Mouse (Mus musculus) hindbrain, embryonic 16.5 days (tissue): ENCODE results near the gene Arhgap10. TPM values are rescaled to one million over a fixed set of nuclear protein-coding genes. Genes with fewer than 3 reads are reported as not detected.
A peak's percentile ranks its signal among the peaks of the same experiment; 100 is the strongest.

Experiments used
- ATAC-seq: fragments of 200-750 bp; cut with Nextera tagmentation; 2 replicates; pipeline ENCODE4 v1.8.0; 2017; ENCODE audit warnings: moderate TSS enrichment, moderate library complexity
- H3K27ac ChIP-seq: fragments of 300-500 bp; sonication (generic); 2 replicates; pipeline ENCODE4 v1.5.1; 2014; ENCODE audit warnings: low read depth, mild to moderate bottlenecking, control low read depth, low read length, moderate library complexity
- H3K27me3 ChIP-seq: fragments of 300-500 bp; sonication (generic); replicated peaks from 2 replicates; pipeline ENCODE4 v1.6.1; 2014; ENCODE audit warnings: low read length; ENCODE audit not compliant: control insufficient read depth, insufficient read depth
- H3K36me3 ChIP-seq: fragments of 300-500 bp; sonication (generic); 2 replicates; pipeline ENCODE4 v1.6.1; 2014; ENCODE audit warnings: mild to moderate bottlenecking, low read length, moderate library complexity, mixed read lengths; ENCODE audit not compliant: control insufficient read depth, insufficient read depth
- H3K4me1 ChIP-seq: fragments of 300-500 bp; sonication (generic); 2 replicates; pipeline ENCODE4 v1.6.1; 2014; ENCODE audit warnings: low read depth, low read length; ENCODE audit not compliant: control insufficient read depth, insufficient read depth
- H3K4me2 ChIP-seq: fragments of 300-500 bp; sonication (generic); 2 replicates; pipeline ENCODE4 v1.6.1; 2014; ENCODE audit warnings: mild to moderate bottlenecking, low read length, control low read depth, moderate library complexity
- H3K4me3 ChIP-seq: fragments of 300-500 bp; sonication (generic); 2 replicates; pipeline ENCODE4 v1.5.1; 2014; ENCODE audit warnings: mild to moderate bottlenecking, low read length, control low read depth, moderate library complexity
- H3K9ac ChIP-seq: fragments of 300-500 bp; sonication (generic); 2 replicates; pipeline ENCODE4 v1.6.1; 2014; ENCODE audit warnings: low read depth, mild to moderate bottlenecking, control low read depth, low read length, moderate library complexity
- H3K9me3 ChIP-seq: fragments of 300-500 bp; sonication (generic); 2 replicates; pipeline ENCODE4 v1.6.1; 2014; ENCODE audit warnings: mild to moderate bottlenecking, low read length, moderate library complexity; ENCODE audit not compliant: control insufficient read depth
- WGBS: fragments of 180-500 bp; shearing (Covaris S2); extraction: QIAGEN DNeasy Blood & Tissue Kit; methylation state at CpG from one replicate; pipeline ENCODE4 v1.1.7; 2014; 5-methylcytosine and 5-hydroxymethylcytosine counted together
- polyA plus RNA-seq: library from polyadenylated mRNA; unstranded; fragments of >200 nt; fragmentation: Nextera tagmentation; extraction: Ambion mirVana; gene quantifications from 2 replicates; pipeline ENCODE4 v1.2.1, GENCODE M21; 2015

Arhgap10 gene
- polyA plus RNA-seq, 1 experiment from 2014 or later: 5.0 TPM

DNA sequence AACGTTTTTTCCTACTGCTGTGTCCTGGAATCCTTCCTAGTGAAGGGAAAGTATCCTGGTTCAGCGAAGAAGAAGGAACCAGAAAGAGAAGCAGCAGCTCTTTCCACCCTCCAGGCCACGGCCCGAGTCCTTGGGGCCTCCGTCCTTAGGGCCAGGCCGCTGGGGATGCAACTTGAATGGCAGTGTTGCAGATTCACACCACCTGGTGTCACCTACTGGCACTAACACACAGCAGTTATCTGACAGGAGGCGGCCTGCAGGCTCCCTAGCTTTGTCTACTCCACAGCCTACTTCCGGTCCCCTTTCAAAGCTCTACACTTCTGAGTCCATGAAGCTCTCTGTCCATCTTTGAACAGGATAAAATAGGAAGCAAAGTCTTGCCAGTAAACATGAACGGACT, 37.8 kb downstream of the Arhgap10 start:
- no peak overlapping the region for H3K4me3 ChIP-seq
- H3K9ac ChIP-seq: no peak overlapping the region
- H3K9me3 ChIP-seq: no peaks in the 10 kb centered on the region
- H3K36me3 ChIP-seq: no peaks in the 10 kb centered on the region
- no peak for ATAC-seq
- H3K27ac ChIP-seq: no peak overlapping the region
- no peak overlapping the region for H3K4me2 ChIP-seq
- WGBS: 87% methylated on average over 9 of the region's 9 CpGs
- H3K27me3 ChIP-seq: no peaks in the 10 kb centered on the region
- no peaks in the 10 kb centered on the region for H3K4me1 ChIP-seq

DNA sequence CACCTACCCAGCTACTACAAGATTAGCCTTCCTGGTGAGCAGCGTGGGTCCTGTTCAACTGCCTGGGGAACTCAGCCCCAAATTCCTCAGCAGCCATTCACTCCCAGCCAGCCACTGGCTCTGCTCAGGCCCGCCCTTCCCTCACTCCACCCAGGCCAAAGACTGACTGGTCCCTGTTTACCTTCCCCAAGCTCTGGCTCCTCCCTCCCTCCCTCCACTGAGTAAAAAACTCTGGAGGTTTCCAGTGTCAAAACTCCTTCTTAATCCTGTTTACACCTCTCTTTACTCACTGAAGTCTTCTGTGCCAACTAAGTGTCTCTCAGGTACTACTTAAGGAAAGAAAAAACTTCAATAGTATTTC, 38.9 kb downstream of the Arhgap10 start:
- Histone ChIP-seq H3K27me3 (no peaks in the 10 kb centered on the region), H3K9ac (no peak overlapping the region), H3K4me2 (no peak overlapping the region), H3K36me3 (no peaks in the 10 kb centered on the region), H3K9me3 (no peaks in the 10 kb centered on the region), H3K4me1 (no peaks in the 10 kb centered on the region), H3K4me3 (no peak overlapping the region), H3K27ac (no peak overlapping the region)
- no peak for ATAC-seq
- 46% methylated on average over 2 of the region's 2 CpGs for whole genome bisulfite sequencing

DNA sequence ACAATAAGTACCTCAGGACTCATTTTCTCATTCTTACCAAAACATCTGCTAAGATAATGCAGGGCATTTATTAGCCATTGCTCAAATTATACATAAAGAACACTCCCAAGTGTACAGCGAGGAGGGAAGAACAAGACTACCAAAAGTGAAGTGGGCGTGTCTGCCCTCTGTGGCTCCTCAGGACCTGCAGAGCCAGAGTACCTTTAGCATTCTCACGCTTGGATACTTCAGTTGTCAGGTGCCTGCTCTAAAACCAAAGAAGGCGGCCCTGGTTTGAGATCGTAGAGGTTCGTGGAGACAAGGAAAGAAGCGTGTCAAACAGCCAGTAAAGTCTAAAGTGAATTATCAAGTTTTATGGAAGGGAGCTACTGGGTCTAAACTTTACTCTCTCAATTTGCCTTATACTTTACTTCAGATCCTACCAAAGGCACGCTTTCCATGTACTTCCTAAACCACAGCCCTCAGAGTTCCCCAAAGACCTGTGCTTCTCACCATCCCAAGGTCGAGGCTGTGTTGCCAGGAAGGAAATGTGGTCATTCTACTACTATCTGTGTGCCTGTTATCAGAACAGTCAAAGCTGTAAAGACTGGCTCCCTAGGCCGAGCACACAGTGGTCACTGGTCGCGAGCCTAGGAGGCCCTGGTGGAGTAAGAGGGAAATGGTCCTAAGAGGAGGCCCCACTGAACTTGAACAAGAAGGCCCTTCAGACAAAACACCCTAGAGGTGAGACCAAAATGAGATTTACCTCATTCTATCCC, 39.4 kb downstream of the Arhgap10 start:
- Histone ChIP-seq H3K4me3 (no peak overlapping the region), H3K9ac (no peak overlapping the region), H3K27ac (no peak overlapping the region), H3K4me1 (no peaks in the 10 kb centered on the region), H3K9me3 (no peaks in the 10 kb centered on the region), H3K36me3 (no peaks in the 10 kb centered on the region), H3K27me3 (no peaks in the 10 kb centered on the region), H3K4me2 (no peak overlapping the region)
- ATAC-seq: no peak
- WGBS: 89% methylated on average over 12 of the region's 12 CpGs

DNA sequence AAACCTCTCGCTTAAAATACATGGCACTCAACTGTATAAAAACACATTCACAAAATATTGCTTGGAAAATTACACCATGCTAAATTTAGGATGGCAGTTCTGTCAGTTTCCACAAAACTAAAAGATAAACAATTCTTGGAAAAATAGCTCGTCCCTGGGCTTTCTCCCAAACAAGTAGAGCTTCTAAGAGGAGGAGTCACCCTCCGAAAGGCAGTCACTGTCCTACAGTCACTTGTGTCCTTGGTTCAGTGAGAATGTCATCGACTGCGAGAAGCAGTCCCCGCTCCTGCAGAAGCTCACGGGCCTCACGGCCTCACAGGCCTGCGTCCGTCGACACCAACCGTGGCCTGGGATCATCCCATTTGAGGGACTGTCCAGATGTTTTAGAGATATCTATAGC, 40.1 kb downstream of the Arhgap10 start:
- 89% methylated on average over 12 of the region's 12 CpGs for WGBS
- H3K27ac ChIP-seq: no peak overlapping the region
- no peaks in the 10 kb centered on the region for H3K4me1 ChIP-seq
- no peak for ATAC-seq
- no peaks in the 10 kb centered on the region for H3K9me3 ChIP-seq
- no peaks in the 10 kb centered on the region for H3K36me3 ChIP-seq
- H3K4me3 ChIP-seq: no peak overlapping the region
- no peak overlapping the region for H3K9ac ChIP-seq
- H3K27me3 ChIP-seq: no peaks in the 10 kb centered on the region
- no peak overlapping the region for H3K4me2 ChIP-seq

DNA sequence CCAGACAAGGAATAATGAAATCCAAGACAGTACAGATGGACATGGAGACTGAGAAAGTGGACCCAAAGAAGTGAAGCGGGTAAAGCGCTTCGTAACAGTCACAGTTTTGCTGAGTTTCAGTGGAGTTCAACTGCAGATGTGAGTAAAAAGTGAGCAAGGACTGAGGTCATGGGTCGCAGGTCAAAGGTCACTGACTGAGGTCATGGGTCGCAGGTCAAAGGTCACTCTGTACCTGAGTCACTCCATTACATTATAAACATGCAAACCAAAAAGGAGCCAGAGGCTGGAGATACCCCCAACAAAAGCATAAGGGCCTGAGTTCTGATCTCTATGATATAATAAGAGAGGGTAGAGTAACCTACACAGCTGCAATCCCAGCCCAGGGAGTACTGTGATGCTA, 43.1 kb downstream of the Arhgap10 start:
- Histone ChIP-seq H3K4me2 (no peak overlapping the region), H3K9ac (no peak overlapping the region), H3K9me3 (no peaks in the 10 kb centered on the region), H3K4me3 (no peak overlapping the region), H3K27me3 (no peaks in the 10 kb centered on the region), H3K36me3 (no peaks in the 10 kb centered on the region), H3K4me1 (no peaks in the 10 kb centered on the region), H3K27ac (no peak overlapping the region)
- ATAC-seq: no peak
- 92% methylated on average over 5 of the region's 5 CpGs for WGBS

DNA sequence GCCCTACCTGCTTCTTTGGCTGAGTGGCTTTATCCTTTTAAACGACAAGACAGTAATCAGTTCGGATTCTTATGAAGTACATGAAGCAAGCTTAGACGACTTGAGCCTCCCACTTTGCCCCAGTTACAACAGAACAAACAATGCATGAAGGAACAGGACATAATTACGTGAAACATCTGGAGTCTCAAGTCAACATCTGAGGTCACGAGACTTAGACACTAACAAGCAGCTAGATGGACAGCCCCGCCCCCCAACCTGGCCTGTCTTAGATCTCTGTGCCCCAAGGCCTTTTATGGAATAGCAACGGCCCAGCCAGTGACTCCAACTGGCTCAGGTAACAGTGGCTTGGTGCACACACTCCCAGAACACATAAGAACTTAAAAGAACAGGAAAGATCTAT, 44.0 kb downstream of the Arhgap10 start:
- Histone ChIP-seq H3K36me3 (no peaks in the 10 kb centered on the region), H3K27ac (no peak overlapping the region), H3K9me3 (no peaks in the 10 kb centered on the region), H3K4me1 (no peaks in the 10 kb centered on the region), H3K4me3 (no peak overlapping the region), H3K27me3 (no peaks in the 10 kb centered on the region), H3K4me2 (no peak overlapping the region), H3K9ac (no peak overlapping the region)
- ATAC-seq: 0 out of 2 replicates have a peak, but pooled peaks have one; percentile 2
- 79% methylated on average over 7 of the region's 7 CpGs for WGBS

DNA sequence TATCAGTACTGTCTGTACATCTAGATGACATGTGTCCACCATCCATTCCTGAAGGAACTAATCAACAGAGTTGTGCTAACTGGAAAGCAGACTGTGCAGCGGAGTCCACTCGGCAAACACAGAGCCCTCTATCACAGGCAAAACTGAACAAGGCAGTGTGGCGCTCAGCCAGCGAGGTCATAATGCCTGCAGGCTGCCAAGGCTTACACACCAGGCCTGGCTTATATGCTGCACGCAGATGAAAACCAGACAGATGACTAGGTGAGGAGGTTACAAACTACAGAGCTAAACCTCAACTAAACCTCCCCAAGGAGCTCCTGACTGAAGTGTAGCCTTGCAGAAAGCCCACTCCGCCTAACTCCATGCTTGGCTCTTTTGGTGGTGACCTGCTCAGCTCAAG, 44.4 kb downstream of the Arhgap10 start:
- H3K27ac ChIP-seq: no peak overlapping the region
- ATAC-seq: peak; percentile 61; the same call in 1 of the 2 replicates
- no peak overlapping the region for H3K4me2 ChIP-seq
- no peak overlapping the region for H3K9ac ChIP-seq
- H3K9me3 ChIP-seq: no peaks in the 10 kb centered on the region
- no peaks in the 10 kb centered on the region for H3K27me3 ChIP-seq
- no peaks in the 10 kb centered on the region for H3K36me3 ChIP-seq
- H3K4me3 ChIP-seq: no peak overlapping the region
- no peaks in the 10 kb centered on the region for H3K4me1 ChIP-seq
- 62% methylated on average over 6 of the region's 6 CpGs for WGBS

DNA sequence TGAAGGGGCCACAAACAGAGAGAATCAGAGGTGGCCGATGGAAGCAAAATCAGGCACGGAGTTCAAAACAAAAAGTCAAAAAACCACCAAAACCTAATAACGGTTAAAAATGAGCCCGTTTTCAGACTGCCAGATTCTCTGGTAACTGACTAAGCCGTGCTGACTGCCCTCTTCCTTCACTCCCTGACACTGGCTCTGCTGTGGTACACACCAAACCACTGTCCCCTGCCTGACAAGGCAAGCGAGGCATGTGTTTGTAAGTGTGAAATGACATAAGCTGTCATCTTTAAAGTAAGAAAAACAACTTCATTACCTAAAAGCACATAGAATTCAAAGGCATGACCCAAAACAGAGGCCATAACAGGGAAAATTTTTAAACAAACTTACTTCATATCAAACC, 56.4 kb downstream of the Arhgap10 start:
- ATAC-seq: no peak
- H3K36me3 ChIP-seq: no peaks in the 10 kb centered on the region
- H3K9me3 ChIP-seq: no peaks in the 10 kb centered on the region
- H3K27me3 ChIP-seq: no peaks in the 10 kb centered on the region
- WGBS: 91% methylated on average over 6 of the region's 6 CpGs
- H3K4me3 ChIP-seq: no peak overlapping the region
- H3K4me1 ChIP-seq: no peaks in the 10 kb centered on the region
- no peak overlapping the region for H3K4me2 ChIP-seq
- no peak overlapping the region for H3K9ac ChIP-seq
- H3K27ac ChIP-seq: no peak overlapping the region

DNA sequence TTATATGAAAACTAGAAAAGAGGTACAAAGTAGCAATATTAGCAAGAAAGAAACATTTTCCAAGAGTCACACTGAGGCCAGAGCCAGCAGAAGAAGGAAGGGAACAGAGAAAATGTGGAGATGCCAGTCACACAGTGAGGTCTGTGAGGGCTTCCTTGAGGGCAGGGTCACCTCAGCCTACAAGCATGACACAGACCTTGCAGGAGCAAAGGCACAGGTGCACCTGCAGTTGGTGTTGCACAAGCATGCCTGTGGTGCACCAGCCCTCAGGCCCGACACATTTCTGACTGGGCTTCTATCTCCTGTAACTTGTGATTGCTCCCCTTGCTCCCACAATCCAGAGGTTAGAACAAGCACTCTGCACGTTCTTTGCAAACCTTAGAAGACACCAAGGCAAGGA, 57.4 kb downstream of the Arhgap10 start:
- ATAC-seq: no peak
- Histone ChIP-seq H3K4me3 (no peak overlapping the region), H3K4me2 (no peak overlapping the region), H3K27me3 (no peaks in the 10 kb centered on the region), H3K36me3 (no peaks in the 10 kb centered on the region), H3K4me1 (no peaks in the 10 kb centered on the region), H3K27ac (no peak overlapping the region), H3K9ac (no peak overlapping the region), H3K9me3 (no peaks in the 10 kb centered on the region)
- WGBS: 90% methylated on average over 2 of the region's 2 CpGs

DNA sequence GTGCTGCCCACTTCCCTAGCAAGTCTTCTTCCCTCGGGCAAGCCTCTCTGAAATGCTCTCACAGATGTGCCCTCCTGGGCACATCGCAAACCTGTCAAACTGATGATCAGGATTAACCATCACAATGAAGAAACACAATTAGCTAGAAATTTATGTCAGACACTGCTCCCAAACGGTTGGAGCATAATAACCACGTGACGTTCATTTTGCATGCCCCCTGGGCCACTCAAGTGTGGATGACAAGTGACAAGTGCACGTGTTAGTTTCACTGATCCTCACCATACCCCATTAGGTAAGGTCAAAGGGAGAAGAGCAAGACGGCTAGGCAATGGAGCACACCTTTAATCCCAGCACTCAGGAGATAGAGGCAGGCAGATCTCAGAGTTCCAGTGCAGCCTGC, 58.1 kb downstream of the Arhgap10 start:
- H3K9ac ChIP-seq: no peak overlapping the region
- no peaks in the 10 kb centered on the region for H3K36me3 ChIP-seq
- WGBS: 38% methylated on average over 7 of the region's 7 CpGs
- H3K27ac ChIP-seq: no peak overlapping the region
- H3K9me3 ChIP-seq: no peaks in the 10 kb centered on the region
- ATAC-seq: no peak
- no peaks in the 10 kb centered on the region for H3K27me3 ChIP-seq
- H3K4me2 ChIP-seq: no peak overlapping the region
- no peak overlapping the region for H3K4me3 ChIP-seq
- H3K4me1 ChIP-seq: no peaks in the 10 kb centered on the region
